Mouse (Mus musculus) heart, postnatal 14 days (tissue): ENCODE results near the gene Atg4b. TPM values are rescaled to one million over a fixed set of nuclear protein-coding genes. Genes with fewer than 3 reads are reported as not detected.
"Not testable (repeated sequence)": the region's sequence is repeated elsewhere in the genome, so short reads cannot be mapped to it uniquely, and the experiment has no call there.

Experiments
- DNase-seq, 2 experiments: peaks; one replicate each; pipeline ENCODE4 v3.0.0; 2021 to 2022
- intact Hi-C: fragments of 180-260 bp; cut with DNase I; formaldehyde crosslinking; loops from one replicate; pipeline ENCODE4 v1.15.1; 2025
- total RNA-seq, 2 experiments: library from RNA; stranded (reverse); gene quantifications; 2 replicates each; pipeline ENCODE4 v1.2.3; 2021

Gene Atg4b
- total RNA-seq, 2 experiments from 2014 or later, result 40.9 to 41.8 TPM

DNA sequence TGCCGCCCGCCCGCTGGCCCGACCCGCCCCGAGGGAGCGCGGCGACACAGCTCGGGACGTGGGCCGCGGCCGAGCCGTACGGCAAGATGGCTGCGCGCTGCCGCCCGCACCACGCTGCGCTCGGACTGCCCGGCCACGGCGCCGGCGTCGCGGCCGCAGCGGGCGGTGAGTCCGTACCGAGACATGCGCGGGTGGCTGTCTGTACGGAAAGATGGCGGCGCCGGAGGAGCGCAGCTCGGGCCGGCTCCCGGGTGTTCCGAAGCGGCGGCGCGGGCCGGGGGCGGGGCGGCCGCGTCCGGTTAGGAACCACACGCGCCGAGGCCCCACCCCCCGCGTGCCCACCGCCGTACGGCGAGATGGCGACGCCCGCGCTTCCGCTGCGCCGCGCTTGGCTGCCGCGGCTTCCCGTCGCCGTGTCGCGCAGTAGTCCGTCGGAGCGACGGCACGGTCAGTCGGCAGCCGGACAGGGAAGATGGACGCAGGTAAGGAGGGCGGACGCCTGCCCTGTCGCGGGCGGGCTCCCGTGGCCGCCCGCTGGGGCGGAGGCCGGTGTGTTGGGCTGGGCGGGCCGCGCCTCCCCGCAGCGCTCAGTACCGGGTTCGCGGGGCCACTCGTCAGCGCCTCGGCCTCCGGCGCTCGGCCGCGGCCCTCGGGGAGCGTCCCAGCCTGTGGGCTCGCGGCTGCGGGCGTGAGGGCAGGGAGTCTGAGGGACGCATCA is 3.4 kb downstream of the Atg4b start, which contains the start of gene Thap4:
Gene Thap4, minus strand, starts transcription at position 292 of the 718 bp plus-strand sequence.
- peak; percentile 95 to 96 for DNase-seq
- intact Hi-C loops, result loop anchor here (5.0 kb wide), 1 partner anchor 48 kb away; the partner anchor contains the start of genes Dtymk and Ing5

DNA sequence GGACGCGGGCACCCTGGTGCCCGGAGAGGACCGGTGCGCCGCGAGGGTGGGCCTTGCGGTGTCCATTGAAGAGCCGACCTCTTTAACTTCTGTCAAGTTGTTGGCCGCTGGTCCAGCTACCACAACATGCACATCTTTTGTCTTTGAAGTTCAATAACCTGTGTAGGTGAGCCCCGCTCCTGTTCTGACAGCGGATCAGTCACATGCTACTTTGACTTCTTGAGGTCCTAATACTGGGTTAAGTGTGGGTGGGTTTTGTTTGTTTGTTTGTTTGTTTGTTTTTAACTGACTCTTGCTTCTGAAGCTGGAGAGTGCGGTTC is 4.0 kb downstream of the Atg4b start:
- intact Hi-C loops, result no loop called here
- no peak for DNase-seq

DNA sequence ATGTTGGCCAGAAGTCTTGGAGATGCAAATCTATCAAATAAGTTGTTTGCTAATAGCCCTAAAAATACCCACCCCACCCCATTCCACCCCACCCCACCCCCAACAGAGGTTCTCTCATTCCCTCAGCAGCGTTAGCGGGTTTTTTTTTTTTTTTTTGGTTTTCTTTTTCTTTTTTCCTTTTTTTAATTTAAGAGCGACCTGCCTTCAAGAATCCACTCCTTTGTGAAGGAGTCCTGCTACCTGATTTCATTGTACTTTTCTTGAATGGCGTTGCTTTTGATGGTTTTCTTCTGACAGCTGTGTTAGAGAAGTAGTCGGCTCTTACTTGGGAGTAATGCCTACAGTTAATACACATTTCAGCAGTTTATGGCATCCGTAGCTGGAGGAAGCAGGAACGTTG is 4.3 kb downstream of the Atg4b start:
- no peak for DNase-seq
- intact Hi-C loops, result no loop called here

DNA sequence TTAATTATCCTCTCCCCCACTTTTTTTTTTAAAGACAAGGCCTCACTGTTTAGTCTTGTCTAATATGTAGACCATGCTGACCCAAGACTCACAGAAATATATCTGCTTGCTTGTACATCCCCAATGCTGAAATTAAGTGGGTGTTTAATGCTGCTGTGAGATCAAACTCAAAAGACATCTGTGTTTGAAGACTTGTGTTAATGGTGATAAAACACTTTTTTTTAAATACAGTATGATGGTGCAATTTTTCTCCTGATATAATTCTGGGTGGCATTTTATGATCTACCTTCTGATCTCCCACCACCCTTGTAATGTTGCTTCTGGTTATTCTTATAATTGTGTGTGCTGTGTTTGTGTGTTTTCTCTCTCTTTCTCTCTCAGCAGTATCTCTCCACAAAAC is 4.9 kb downstream of the Atg4b start:
- intact Hi-C loops, result no loop called here
- DNase-seq, result no peak

GRCm38 (mm10) chr1:93760076-93760475 is 8.8 kb downstream of the Atg4b start:
- intact Hi-C loops, result no loop called here

DNA sequence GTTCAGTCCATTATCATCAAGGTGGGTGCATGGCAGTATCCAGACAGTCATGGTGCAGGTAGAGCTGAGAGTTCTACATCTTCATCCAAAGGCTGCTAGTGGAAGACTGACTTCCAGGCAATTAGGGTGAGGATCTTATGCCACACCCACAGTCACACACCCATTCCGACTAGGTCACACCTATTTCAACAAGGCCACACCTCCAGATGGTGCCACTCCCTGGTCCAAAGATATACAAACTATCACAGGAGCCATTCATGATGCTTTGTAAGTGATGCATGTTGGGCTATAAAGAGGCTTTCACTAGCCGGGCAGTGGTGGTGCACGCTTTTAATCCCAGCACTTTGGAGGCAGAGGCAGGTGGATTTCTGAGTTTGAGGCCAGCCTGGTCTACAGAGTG is 12.2 kb downstream of the Atg4b start:
- DNase-seq, intact Hi-C loops: not testable (repeated sequence)

More at GRCm38 (mm10) chr1:93760076-93760475, 8.8 kb downstream of the Atg4b start:
- no peak for DNase-seq

GRCm38 (mm10) chr1:93764871-93765591 is 13.7 kb downstream of the Atg4b start:
- no peak for DNase-seq
- intact Hi-C loops, result no loop called here

DNA sequence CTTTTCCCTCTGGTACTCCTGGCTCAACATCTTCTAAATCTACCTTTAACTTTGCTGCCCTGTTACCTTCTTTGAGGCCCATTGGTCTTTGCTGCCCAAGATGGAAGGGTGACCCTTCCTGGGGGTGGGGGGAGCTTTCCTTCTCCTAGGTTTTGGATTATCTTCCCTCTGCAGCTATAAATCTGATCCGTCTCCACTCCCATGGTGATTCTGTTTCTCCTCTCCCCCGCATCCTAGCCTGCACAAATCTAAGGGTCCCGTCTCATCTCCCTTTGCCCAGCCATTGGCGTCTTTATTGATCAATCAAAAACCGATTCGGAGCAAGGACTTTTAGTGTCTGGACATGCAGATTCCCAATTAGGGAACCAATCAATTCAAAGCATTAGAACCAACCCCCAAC is 16.3 kb downstream of the Atg4b start:
- no peak for DNase-seq
- intact Hi-C loops, result no loop called here

DNA sequence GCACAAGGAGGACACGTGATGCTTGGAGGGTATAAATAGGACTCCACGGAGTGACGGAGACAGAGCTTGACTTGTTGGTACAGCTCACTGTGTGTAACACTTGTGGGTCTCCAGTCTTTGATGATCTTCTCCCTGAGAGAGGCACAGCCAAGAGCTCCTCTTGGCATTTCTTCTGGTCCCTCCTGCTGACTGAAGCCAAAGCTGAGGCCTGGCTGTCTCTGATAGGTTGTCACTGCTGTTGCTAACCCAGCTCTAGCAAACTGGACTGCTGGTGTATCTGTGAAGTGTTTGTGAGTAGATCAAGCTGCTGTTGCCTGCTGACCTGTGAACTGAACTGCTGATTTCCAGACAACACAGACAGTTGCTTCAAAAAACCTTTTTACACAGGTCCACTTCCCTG is 18.6 kb downstream of the Atg4b start:
- intact Hi-C loops, result no loop called here
- peak in 1 of 2 experiments; percentile 7 for DNase-seq

GRCm38 (mm10) chr1:93776686-93777085 is 25.4 kb downstream of the Atg4b start:
- intact Hi-C loops, result no loop called here

DNA sequence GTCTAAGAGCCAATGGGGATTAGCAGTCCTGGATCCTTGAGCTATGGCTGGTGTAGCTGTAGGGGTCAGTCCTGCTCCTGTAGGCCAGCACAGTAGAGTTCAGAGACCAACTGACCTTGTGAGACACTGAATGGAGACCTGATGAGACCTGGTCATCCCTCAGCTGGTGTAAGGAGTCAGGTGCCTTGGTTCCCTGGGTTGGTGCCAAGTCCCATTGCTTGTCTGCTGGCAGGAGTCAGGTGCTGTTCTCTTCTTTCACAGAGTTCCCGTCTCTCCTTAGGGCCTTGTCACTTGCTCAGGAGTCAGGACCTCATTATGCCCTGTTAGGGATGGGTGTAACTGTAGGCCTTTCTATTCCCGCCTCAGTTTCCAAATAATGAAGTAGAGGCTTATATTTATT is 35.6 kb downstream of the Atg4b start:
- intact Hi-C loops, result no loop called here
- peak in 1 of 2 experiments; percentile 7 for DNase-seq

More at GRCm38 (mm10) chr1:93776686-93777085, 25.4 kb downstream of the Atg4b start:
- no peak for DNase-seq

GRCm38 (mm10) chr1:93794526-93794925 is 43.2 kb downstream of the Atg4b start:
- DNase-seq, result no peak
- intact Hi-C loops, result no loop called here

DNA sequence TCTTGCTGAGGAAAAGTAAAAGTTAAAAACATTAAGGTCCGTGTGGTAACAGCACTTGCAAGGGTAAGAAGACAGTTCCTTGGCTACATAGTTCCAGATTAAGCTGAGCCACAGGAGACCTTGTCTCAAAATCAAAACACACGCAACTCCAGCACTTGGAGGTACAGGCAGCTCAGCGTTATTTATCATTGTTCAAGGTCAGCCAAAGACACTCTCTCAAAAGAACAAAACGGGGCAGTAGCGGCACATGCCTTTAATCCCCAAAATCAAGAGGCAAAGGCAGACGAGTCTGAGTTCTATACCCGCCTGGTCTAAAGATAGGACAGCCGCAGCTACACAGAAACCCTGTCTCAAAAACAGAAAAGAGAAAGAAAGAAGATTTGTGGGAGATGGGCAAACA is 44.6 kb downstream of the Atg4b start:
- intact Hi-C loops, result no loop called here
- DNase-seq, result no peak

DNA sequence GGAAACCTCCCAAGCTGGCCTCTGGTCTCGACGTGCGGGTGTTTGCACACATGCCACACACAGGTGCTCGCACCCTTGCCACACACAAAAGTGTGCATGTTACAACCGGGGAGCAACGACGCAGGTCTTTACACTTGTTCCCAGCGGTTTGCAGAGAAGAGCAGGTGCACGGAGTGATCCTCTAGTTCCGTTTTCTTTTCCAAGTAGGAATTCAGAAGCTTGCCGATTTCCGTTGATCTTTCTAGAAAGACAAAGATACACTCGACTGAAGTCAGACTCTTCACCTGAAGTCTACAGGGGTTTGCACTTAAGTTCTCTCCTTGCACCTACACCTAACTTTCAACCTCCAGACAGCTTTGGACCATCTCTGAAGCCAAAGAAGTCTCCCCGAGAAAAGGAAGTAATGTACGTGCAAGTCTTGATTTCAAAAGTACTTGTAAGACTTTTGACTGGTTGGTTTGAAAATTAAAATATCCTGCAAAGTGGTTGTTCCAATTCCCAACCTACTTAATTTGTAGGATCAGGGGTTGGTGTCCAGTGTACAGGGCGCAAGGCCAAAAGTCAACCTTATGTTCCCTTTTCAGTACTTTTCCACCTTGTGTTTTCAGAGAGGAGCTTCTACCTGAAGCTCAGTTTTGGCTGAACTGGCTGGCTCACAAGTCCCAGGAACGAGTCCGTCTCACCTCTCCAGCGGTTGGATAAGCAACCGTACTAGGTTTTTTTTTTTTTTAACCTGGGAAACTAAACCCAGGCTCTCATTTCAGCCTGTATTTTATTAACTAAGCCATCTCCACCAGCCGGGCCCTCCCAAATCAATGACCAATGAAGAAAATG is 49.6 kb downstream of the Atg4b start:
- no peak for DNase-seq
- intact Hi-C loops, result loop anchor here (5.0 kb wide), 4 partner anchors 49 to 289 kb away; partner anchors contain the start of genes Atg4b, Farp2 and Thap4

DNA sequence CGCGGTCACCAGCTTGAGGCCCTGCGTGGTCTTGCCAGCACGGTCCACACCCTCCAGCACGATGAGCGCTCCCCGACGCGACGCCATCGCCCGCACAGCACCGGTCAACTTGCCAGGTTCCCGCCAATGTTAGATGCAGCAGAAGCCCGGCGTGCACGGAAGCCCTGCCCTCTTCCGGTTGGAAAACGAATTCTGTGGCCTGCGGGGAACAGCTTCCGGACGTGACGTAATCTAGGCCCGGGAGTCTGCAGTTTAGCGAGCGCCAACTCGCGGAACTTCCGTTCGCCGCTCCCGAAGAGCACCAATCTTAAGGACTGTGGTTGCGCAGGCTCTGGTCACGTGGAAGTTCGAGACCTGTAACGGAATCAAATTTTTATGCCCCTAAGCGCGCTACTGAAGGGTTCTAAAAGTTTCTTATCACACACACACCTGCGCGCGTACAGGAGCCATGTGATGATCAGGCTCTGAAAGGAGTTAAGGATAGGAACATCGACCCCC is 50.5 kb downstream of the Atg4b start, which contains the start of gene Dtymk:
Gene Dtymk, minus strand, starts transcription at position 194 of the 498 bp plus-strand sequence.
- DNase-seq, result peak; percentile 89 to 92
- intact Hi-C loops, result loop anchor here (5.0 kb wide), 4 partner anchors 49 to 289 kb away; partner anchors contain the start of genes Atg4b, Farp2 and Thap4

GRCm38 (mm10) chr1:93802771-93803170 is 51.5 kb downstream of the Atg4b start:
- no peak for DNase-seq
- intact Hi-C loops, result loop anchor here (5.0 kb wide), 4 partner anchors 50 to 290 kb away; partner anchors contain the start of genes Atg4b, Farp2 and Thap4

DNA sequence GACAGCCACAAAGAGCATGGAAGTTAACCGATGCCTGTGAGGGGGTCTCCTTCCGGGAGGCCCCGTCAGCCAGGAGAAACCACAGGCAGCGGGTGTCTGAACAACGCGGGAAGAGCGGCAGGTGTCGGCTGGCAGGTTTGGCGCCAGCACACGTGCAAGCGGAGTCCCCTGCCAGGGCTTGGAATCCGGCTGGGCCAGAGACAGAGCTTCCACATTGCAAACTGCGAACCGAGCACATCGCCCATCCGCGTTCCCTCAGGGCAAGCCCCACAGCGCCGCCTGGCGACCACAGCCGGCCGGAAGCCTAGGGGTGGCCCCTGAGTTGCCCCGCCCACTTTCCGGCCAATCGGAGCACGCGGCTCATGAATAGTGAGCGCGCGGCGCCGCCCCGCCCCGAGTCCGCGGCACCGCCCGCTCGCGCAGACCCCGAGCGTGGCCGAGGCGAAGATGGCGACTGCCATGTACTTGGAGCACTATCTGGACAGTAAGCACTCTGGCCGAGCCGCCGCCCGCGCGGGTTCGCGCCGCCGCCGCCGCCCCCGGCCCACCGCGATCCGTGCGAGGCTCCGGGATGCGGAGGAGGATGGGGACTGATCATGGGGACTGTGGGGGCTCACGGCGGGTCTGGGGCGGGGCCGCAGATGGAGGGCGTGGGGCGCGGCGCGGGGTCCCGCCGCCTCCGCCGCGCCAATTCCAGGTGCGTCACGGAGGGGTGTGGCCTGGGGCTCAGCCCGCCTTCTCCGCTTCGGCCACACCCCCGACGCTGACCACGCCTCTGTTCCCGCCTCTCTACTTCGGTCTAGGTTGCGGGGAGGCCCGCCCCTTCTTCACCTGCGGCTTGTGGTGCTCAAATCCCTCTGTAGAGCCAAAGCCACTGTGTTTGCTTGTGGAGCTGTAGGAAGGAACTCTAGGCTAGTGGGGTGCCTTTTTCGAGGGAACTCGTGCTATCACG is 52.5 kb downstream of the Atg4b start, which contains the start of gene Ing5:
Gene Ing5, plus strand, starts transcription at position 410 of the 952 bp plus-strand sequence.
- DNase-seq, result peak; percentile 100
- intact Hi-C loops, result loop anchor here (5.0 kb wide), 4 partner anchors 52 to 292 kb away; partner anchors contain the start of genes Atg4b, Farp2 and Thap4

DNA sequence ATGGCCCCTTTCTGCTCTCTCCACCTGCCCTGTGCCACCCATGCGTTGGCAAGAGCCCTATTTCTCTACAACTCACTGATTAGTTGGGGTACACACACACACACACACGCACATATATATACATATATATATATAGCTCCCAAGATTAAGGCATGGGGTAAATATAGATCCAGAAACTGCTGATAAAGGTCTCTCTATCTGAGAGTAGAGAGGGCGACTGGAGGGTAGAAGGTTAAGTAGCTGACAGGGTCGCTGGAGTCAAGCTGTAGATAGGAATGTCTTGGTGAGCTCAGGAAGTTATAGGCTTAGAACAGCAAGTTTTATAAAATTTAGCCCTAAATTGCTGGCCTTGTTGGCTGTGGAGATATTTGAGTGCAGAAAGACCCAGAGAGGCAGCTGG is 53.5 kb downstream of the Atg4b start:
- intact Hi-C loops, result loop anchor here (5.0 kb wide), 4 partner anchors 53 to 293 kb away; partner anchors contain the start of genes Atg4b, Farp2 and Thap4
- DNase-seq, result no peak
